Mouse (Mus musculus): Measurements from ENCODE around the gene Tbxa2r.

DNA sequence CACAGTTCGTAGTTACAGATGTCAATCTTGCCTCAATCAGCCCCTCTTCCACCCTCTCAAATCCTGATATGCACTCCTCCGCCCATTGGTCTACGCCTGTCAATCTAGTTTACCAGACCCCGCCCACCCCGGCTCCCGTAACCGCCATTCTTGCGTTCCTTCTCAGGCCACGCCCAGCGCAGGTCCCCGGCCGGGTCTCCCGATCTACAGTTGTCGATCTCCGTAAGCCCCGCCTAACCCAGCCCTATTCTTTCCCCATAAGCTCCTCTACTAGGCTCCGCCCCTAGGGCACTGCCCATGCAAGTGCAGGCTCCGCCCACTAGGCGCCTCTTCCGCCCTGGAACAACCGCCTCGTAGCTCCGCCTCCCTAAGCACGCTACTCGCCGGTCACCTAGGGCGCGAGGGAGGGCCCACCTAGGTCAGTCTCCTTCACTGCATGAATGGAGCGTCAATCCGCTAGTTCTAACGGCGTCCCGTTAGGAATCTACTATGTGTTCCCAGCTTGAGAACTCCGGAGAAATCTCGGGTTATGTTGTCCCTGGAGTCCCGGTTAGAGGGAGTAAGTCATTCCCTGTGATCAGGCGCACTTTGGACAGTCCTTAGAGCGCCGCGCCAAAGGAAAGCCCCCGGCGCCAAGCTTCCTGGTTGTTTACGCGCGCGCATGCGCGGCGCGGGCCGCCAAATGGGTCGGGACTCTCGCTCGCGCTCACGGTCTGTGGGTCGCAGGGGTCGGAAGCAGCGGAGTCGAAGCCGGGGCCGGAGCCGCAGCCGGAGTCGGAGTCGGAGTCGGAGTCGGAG lies 7.8 kb upstream of the Tbxa2r start, which contains the start of gene Cactin:
- TF ChIP-seq CTCF (IDR thresholded peaks at IDR 0.05; ENCODE audit: low read depth, low read length) (no peak), POLR2A (IDR thresholded peaks at IDR 0.05; ENCODE audit: extremely low read depth, insufficient read depth, low read length) (peak; percentile 65; the same call in 1 of the 2 replicates)
